8 mouse cellular contexts compared by ENCODE assay signal in the genomic region with DNA sequence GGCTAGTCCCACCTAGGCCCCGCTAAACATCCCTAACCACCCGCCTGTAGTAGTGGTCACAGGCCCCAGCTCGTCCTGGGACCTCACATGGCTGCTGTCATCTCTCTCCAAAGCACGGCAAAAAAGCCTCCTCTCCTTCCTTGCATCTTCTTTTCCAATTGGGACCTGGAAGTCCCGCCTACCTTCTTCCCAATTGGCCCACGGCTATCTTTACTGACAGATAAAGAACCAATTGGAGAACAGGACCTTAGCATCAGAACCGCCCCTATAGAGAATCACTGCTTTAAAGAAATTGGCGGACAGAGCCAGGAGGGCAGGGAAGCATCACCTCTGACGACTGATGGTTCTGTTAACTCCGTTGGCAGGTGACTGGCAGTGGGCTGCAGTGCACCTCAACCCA. TPM values are rescaled to one million over a fixed set of nuclear protein-coding genes. Genes with fewer than 3 reads are reported as not detected.
A peak's percentile ranks its signal among the peaks of the same experiment; 100 is the strongest.
DNase-seq lines count a peak whose midpoint lies in the region; ATAC-seq lines count a peak whose summit lies in the region.

No protein-coding gene starts in this region.

- DNase-seq in adrenal gland, adult (ENCODE audit: inconsistent age in 2 of 2, low spot score in 1 of 2), result peak; percentile 66 to 86
- no peak for DNase-seq in adrenal gland, adult 8-10 months
- peak; percentile 66 for DNase-seq in retina, postnatal 1 day
- no peak for DNase-seq in retina, embryonic 14.5 days (ENCODE audit: low spot score)
- no peak for DNase-seq in layer of hippocampus, adult 9-11 months
- DNase-seq in left cerebral cortex, adult 11 months (ENCODE audit: low spot score), result no peak

- no peaks in the 10 kb centered on the region for H3K9me3 ChIP-seq in heart, embryonic 11.5 days (replicated peaks; ENCODE audit: control insufficient read depth, low read length)
- no peaks in the 10 kb centered on the region for H3K9me3 ChIP-seq in stomach, embryonic 14.5 days (ENCODE audit: control insufficient read depth, low read depth, low read length)

- H3K4me2 ChIP-seq in heart, embryonic 11.5 days, result peak overlapping the region; percentile 35
- H3K4me2 ChIP-seq in stomach, embryonic 14.5 days (replicated peaks; ENCODE audit: low read depth, low read length), result no peak overlapping the region

- peaks cover 16% of the 10 kb centered on the region for H3K36me3 ChIP-seq in heart, embryonic 11.5 days (ENCODE audit: control insufficient read depth, insufficient read depth, low read length)
- H3K36me3 ChIP-seq in stomach, embryonic 14.5 days (ENCODE audit: control insufficient read depth, insufficient read depth, low read length), result peaks cover 27% of the 10 kb centered on the region

- 23% methylated on average over 10 of the region's 10 CpGs for WGBS in heart, embryonic 11.5 days (ENCODE audit: insufficient replicate concordance)
- 33% methylated on average over 10 of the region's 10 CpGs for WGBS in stomach, embryonic 14.5 days

- 0 out of 2 replicates have a peak overlapping the region, but pooled peaks have one; percentile 28 for H3K9ac ChIP-seq in heart, embryonic 11.5 days (ENCODE audit: low read depth, low read length)
- no peak overlapping the region for H3K9ac ChIP-seq in stomach, embryonic 14.5 days (replicated peaks; ENCODE audit: low read depth, low read length)

- no peak overlapping the region for H3K4me3 ChIP-seq in heart, embryonic 11.5 days (ENCODE audit: low read depth, low read length)
- no peak overlapping the region for H3K4me3 ChIP-seq in stomach, embryonic 14.5 days (ENCODE audit: low read depth, low read length)

- no peak for ATAC-seq in heart, embryonic 11.5 days (replicated peaks; ENCODE audit: insufficient number of reproducible peaks, low FRiP score, low TSS enrichment)
- peak; percentile 19; the same call in 1 of the 2 replicates for ATAC-seq in stomach, embryonic 14.5 days (ENCODE audit: insufficient number of reproducible peaks, insufficient read depth, low FRiP score, low read depth)

- H3K27ac ChIP-seq in heart, embryonic 11.5 days (ENCODE audit: low read depth, low read length), result no peak overlapping the region; the same call in 1 of the 2 replicates
- H3K27ac ChIP-seq in stomach, embryonic 14.5 days (ENCODE audit: low read length), result no peak overlapping the region

- H3K4me1 ChIP-seq in heart, embryonic 11.5 days (ENCODE audit: control insufficient read depth, insufficient read depth, low read length), result 0 out of 2 replicates have a peak, but pooled peaks cover 2% of the 10 kb centered on the region
- H3K4me1 ChIP-seq in stomach, embryonic 14.5 days (ENCODE audit: control insufficient read depth, insufficient read depth, low read length), result no peaks in the 10 kb centered on the region

- H3K27me3 ChIP-seq in heart, embryonic 11.5 days (ENCODE audit: control insufficient read depth, insufficient read depth, low read length), result no peaks in the 10 kb centered on the region
- H3K27me3 ChIP-seq in stomach, embryonic 14.5 days (ENCODE audit: control insufficient read depth, insufficient read depth, low read length), result no peaks in the 10 kb centered on the region

RNA-seq across cellular contexts. Expression of a gene that starts 30.5 kb away (rescaled TPM):
- total RNA-seq in adrenal gland, adult 8-10 months (2022), result 1,000 to 10,000 TPM; 1,201 to 2,025 (median 1,729) TPM
- polyA plus RNA-seq in heart, embryonic 11.5 days (2014; fragmentation: Nextera tagmentation; extraction: Ambion mirVana), result 1,182 and 1,259 TPM in 2 replicates
- 1,638 and 1,722 TPM in 2 replicates for polyA plus RNA-seq in stomach, embryonic 14.5 days (2014; fragmentation: Nextera tagmentation; extraction: Ambion mirVana)

RNA-seq across cellular contexts. Expression of a gene that starts 56.1 kb away (rescaled TPM):
- under 1 TPM; 0.03 to 0.08 (median 0.06) TPM for total RNA-seq in adrenal gland, adult 8-10 months (2022)
- not detected in 2 replicates for polyA plus RNA-seq in heart, embryonic 11.5 days (2014; fragmentation: Nextera tagmentation; extraction: Ambion mirVana)
- polyA plus RNA-seq in stomach, embryonic 14.5 days (2014; fragmentation: Nextera tagmentation; extraction: Ambion mirVana), result 1.2 and 1.3 TPM in 2 replicates

Comparison
In these comparisons a context has a peak if more than half of its experiments do, and no peak if none do; other contexts are left out.
1. DNase-seq: peak in adrenal gland, adult (2 of 2) and retina, postnatal 1 day (single experiment); none in adrenal gland, adult 8-10 months (single experiment), retina, embryonic 14.5 days (single experiment), layer of hippocampus, adult 9-11 months (single experiment) and left cerebral cortex, adult 11 months (single experiment).